Mouse (Mus musculus): ENCODE measurements around the gene Tnnt2.

- TF ChIP-seq CTCF (IDR thresholded peaks at IDR 0.05; ENCODE audit: low read depth, low read length) (no peak), POLR2A (IDR thresholded peaks at IDR 0.05; ENCODE audit: borderline replicate concordance, low read depth, low read length) (no peak)
Observed at GRCm38 (mm10) chr1:135877248-135877647, 41.1 kb downstream of the Tnnt2 start.
